Mouse (Mus musculus): ENCODE measurements at regions not wholly inside any gene's neighbourhood (a gene's known extent, or its start where the extent isn't known, plus 50 kb on each side); places are given as distances from the start of the nearest gene placed in this dataset.

DNA sequence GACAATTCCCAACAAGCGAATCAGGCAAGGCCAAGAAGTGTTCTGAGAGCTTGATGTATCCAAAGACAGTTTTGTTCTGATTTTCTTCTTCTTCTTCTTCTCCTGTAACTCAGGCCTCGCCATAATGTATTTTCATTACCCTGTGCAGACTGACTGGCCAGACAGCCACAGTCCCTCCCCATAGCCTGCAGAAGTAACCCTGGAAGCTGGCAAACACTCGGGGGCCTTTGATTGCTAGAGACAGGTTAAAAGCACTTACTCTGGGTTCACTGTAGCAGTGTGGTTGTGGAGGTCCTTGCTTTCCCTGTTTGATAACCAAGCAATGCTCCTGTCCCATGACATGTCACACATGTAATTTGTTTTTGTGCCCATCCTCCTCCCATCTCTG is 275.8 kb upstream of the Sema6d start:
- no peaks in the 10 kb centered on the region for H3K9me3 ChIP-seq (replicated peaks)
- no peaks in the 10 kb centered on the region for H3K4me1 ChIP-seq (replicated peaks)
- H3K27ac ChIP-seq, result no peak overlapping the region
- H3K27me3 ChIP-seq, result no peaks in the 10 kb centered on the region
- no peaks in the 10 kb centered on the region for H3K36me3 ChIP-seq
- H3K4me2 ChIP-seq, result no peak overlapping the region
- no peak overlapping the region for H3K4me3 ChIP-seq
- ATAC-seq (replicated peaks; ENCODE audit: insufficient number of reproducible peaks, insufficient read depth, low FRiP score, low read depth), result no peak
- WGBS, result 60% methylated on average over 3 of the region's 3 CpGs
- H3K9ac ChIP-seq, result no peak overlapping the region

DNA sequence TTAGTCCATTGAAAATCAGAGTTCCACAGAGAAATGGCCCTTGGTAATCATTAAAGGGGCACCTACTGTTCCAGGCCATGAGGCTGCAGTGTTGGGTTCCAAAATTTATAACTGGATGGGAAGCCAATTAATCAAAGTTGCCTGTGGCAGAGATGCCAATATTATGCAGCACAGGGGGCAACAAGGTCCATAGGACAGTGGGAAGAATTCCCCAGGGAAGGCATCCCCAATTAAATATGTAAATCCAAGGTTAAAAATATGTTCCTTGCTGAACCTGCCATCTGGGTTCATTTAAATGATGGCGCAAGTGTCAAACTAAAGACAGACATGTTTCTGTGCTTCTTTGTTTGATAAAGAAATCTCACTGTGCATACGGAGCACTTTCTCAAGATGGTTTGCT is 273.1 kb upstream of the Sema6d start:
- H3K27ac ChIP-seq, result no peak overlapping the region
- H3K9me3 ChIP-seq (replicated peaks), result no peaks in the 10 kb centered on the region
- no peaks in the 10 kb centered on the region for H3K36me3 ChIP-seq
- no peak for ATAC-seq (replicated peaks; ENCODE audit: insufficient number of reproducible peaks, insufficient read depth, low FRiP score, low read depth)
- no peak overlapping the region for H3K4me2 ChIP-seq
- no peak overlapping the region for H3K9ac ChIP-seq
- no peaks in the 10 kb centered on the region for H3K27me3 ChIP-seq
- no peak overlapping the region for H3K4me3 ChIP-seq
- 83% methylated on average over 2 of the region's 2 CpGs for WGBS
- H3K4me1 ChIP-seq (replicated peaks), result no peaks in the 10 kb centered on the region

DNA sequence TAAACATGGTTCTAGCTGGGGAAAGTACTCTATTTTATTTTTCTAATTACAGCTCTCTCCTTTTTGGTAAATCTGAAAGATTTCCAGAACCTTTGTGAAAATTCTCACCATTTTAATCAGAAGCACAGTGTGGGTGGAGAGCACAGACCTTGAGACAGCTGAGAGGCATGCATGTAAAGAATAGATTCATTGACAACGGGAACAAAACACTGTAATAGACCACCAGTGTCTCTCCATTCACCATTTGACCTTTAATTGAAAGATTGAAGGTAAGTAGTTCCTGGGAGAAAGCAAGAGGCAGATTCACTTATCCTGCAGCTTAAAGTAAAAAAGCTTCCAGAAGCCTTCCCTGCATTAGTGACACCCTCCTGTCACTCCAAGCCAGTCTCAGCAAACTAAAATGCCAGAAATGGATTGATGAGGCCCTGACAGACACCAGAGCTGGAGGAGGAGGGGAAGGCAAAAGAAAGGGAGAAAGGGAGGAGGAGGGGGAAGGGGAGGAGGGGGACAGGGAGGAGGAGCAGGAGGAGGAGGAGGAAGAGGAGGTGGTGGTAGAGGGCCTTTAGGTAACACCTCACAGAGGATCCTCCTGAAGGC is 256.1 kb upstream of the Sema6d start:
- H3K4me3 ChIP-seq, result no peak overlapping the region
- no peaks in the 10 kb centered on the region for H3K9me3 ChIP-seq (replicated peaks)
- no peak overlapping the region for H3K27ac ChIP-seq
- no peak for ATAC-seq (replicated peaks; ENCODE audit: insufficient number of reproducible peaks, insufficient read depth, low FRiP score, low read depth)
- no peak overlapping the region for H3K4me2 ChIP-seq
- no peaks in the 10 kb centered on the region for H3K4me1 ChIP-seq (replicated peaks)
- H3K36me3 ChIP-seq, result no peaks in the 10 kb centered on the region
- no peak overlapping the region for H3K9ac ChIP-seq
- H3K27me3 ChIP-seq, result no peaks in the 10 kb centered on the region
- 46% methylated on average over 1 of the region's 1 CpGs for WGBS
